Mouse (Mus musculus) heart, embryonic 12.5 days (tissue): ENCODE measurements around the gene A930009A15Rik. TPM values are rescaled to one million over a fixed set of nuclear protein-coding genes. Genes with fewer than 3 reads are reported as not detected.

Experiments
- ATAC-seq: fragments of 200-750 bp; cut with Nextera tagmentation; 2 replicates; pipeline ENCODE4 v1.8.0; 2017; ENCODE audit warnings: moderate TSS enrichment, moderate library complexity; ENCODE audit not compliant: insufficient number of reproducible peaks, low FRiP score
- H3K27ac ChIP-seq: fragments of 300-500 bp; sonication (generic); 2 replicates; pipeline ENCODE4 v1.5.1; 2016; ENCODE audit warnings: mild to moderate bottlenecking, moderate library complexity; ENCODE audit not compliant: poor library complexity, severe bottlenecking
- H3K27me3 ChIP-seq: fragments of 300-500 bp; sonication (generic); replicated peaks from 2 replicates; pipeline ENCODE4 v1.6.1; 2016; ENCODE audit warnings: mild to moderate bottlenecking, moderate library complexity
- H3K36me3 ChIP-seq: fragments of 300-500 bp; sonication (generic); 2 replicates; pipeline ENCODE4 v1.6.1; 2016; ENCODE audit warnings: mild to moderate bottlenecking, moderate library complexity
- H3K4me1 ChIP-seq: fragments of 300-500 bp; sonication (generic); replicated peaks from 2 replicates; pipeline ENCODE4 v1.6.1; 2016; ENCODE audit warnings: mild to moderate bottlenecking
- H3K4me2 ChIP-seq: fragments of 300-500 bp; sonication (generic); 2 replicates; pipeline ENCODE4 v1.6.1; 2016; ENCODE audit warnings: mild to moderate bottlenecking, moderate library complexity
- H3K4me3 ChIP-seq: fragments of 300-500 bp; sonication (generic); 2 replicates; pipeline ENCODE4 v1.5.1; 2016; ENCODE audit warnings: mild to moderate bottlenecking
- H3K9ac ChIP-seq: fragments of 300-500 bp; sonication (generic); 2 replicates; pipeline ENCODE4 v1.6.1; 2016; ENCODE audit warnings: mild to moderate bottlenecking, moderate library complexity
- H3K9me3 ChIP-seq: fragments of 300-500 bp; sonication (generic); replicated peaks from 2 replicates; pipeline ENCODE4 v1.6.1; 2016; ENCODE audit warnings: mild to moderate bottlenecking, moderate library complexity
- WGBS: fragments of 180-500 bp; shearing (Covaris S2); methylation state at CpG from one replicate; pipeline ENCODE4 v1.1.7; 2016; 5-methylcytosine and 5-hydroxymethylcytosine counted together
- polyA plus RNA-seq: library from polyadenylated mRNA; unstranded; fragments of >200 nt; fragmentation: Nextera tagmentation; extraction: Ambion mirVana; gene quantifications from 2 replicates; pipeline ENCODE4 v1.2.1, GENCODE M21; 2016

Gene A930009A15Rik
- polyA plus RNA-seq, 1 experiment from 2014 or later = not detected

DNA sequence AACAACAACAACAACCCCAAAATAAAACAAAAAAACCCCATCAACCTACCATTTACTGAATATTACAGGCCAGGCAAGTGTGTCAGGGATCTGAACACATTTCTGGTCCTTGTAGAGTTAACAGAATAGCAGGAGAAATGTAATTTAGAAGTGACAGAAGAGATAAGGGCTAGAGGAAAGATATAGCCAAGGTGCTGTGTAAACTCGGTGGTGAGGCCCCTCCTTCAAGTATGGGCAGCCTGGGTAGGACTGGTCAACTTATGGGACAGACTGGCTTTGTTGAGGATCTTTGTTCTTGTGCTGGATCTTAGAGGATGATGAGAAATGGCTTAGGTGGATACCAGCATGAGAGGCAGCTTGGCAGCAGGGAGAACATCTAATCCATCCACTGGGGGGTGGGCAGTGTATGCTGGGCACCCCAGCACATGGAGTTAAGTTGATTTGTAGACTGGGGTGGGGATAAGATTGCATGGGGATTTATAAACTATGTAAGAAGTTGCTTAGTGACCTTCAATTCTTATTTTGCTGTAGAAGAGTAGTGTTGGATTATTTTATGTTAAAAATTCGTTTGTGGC lies 14.5 kb upstream of the A930009A15Rik start:
- H3K27ac ChIP-seq = no peak overlapping the region
- H3K9me3 ChIP-seq = no peaks in the 10 kb centered on the region
- H3K27me3 ChIP-seq = no peaks in the 10 kb centered on the region
- 28% methylated on average over 2 of the region's 2 CpGs for WGBS
- H3K4me3 ChIP-seq = no peak overlapping the region
- H3K4me2 ChIP-seq = no peak overlapping the region
- no peaks in the 10 kb centered on the region for H3K36me3 ChIP-seq
- H3K4me1 ChIP-seq = no peaks in the 10 kb centered on the region
- ATAC-seq = no peak
- H3K9ac ChIP-seq = no peak overlapping the region

DNA sequence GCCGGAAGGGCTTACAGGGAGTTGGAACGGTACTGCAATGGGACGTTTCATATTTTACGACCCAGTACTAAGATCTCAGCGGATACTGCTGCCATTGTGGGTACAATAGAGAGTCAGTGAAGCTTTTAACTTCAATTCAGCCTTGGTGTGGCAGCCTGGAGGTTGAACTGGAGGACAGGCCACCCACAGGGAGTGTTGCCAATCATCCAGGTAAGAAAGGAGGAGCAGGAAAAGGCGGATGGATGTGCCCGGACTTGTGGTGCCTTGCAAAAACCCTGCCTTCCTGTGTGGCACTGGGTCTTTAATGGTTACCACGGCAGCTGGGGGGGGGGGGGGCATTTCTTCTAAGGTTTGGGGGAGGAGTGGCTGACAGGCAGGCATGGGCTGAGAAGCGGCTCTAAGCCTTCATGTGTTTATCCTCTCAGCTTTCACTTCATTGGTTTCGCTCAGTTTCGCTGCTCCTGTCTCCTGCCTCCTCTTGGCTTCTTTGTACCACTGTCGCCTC lies 13.0 kb upstream of the A930009A15Rik start:
- no peak for ATAC-seq
- Histone ChIP-seq H3K27ac (no peak overlapping the region), H3K4me3 (no peak overlapping the region), H3K9me3 (no peaks in the 10 kb centered on the region), H3K36me3 (no peaks in the 10 kb centered on the region), H3K27me3 (no peaks in the 10 kb centered on the region), H3K4me1 (no peaks in the 10 kb centered on the region), H3K9ac (no peak overlapping the region), H3K4me2 (no peak overlapping the region)
- 48% methylated on average over 12 of the region's 12 CpGs for WGBS

DNA sequence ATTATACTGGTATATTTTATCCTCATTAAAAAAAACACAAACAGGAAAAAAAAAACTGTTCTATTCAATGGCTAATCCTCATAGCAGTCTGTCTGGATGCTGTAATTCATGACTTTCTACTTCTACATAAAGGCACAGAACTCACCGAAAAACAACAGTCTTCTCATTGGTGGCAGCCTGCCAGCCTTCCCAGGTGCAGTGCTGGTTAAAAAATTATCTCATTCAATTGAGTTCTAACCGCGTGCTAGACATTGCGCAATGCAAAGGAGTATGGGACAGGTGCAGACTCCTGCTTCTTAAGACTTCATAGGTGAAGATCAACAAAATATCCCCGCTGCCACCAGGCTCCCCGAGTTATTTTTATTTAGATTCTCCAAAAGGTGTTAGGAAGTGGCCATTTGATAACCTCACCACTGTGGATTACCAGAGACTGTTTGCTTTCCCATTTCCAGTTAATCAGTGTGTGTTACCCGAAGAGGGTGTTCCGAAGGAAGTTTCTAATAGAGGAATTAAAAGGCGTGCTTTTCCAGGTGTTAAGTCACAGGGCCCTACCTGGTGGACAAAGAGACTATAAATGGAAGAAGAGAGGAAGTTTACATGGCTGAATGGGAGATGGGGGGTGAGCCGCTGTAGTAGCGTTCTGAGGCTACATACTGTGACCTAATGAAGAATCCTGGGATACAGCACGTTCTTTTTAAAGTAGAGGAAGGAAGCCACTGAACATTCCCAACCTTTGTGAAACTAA lies 8.5 kb upstream of the A930009A15Rik start:
- no peaks in the 10 kb centered on the region for H3K36me3 ChIP-seq
- ATAC-seq = no peak
- WGBS = 63% methylated on average over 12 of the region's 12 CpGs
- H3K27ac ChIP-seq = no peak overlapping the region
- no peaks in the 10 kb centered on the region for H3K4me1 ChIP-seq
- no peak overlapping the region for H3K4me3 ChIP-seq
- no peaks in the 10 kb centered on the region for H3K27me3 ChIP-seq
- H3K9me3 ChIP-seq = no peaks in the 10 kb centered on the region
- no peak overlapping the region for H3K9ac ChIP-seq
- no peak overlapping the region for H3K4me2 ChIP-seq

DNA sequence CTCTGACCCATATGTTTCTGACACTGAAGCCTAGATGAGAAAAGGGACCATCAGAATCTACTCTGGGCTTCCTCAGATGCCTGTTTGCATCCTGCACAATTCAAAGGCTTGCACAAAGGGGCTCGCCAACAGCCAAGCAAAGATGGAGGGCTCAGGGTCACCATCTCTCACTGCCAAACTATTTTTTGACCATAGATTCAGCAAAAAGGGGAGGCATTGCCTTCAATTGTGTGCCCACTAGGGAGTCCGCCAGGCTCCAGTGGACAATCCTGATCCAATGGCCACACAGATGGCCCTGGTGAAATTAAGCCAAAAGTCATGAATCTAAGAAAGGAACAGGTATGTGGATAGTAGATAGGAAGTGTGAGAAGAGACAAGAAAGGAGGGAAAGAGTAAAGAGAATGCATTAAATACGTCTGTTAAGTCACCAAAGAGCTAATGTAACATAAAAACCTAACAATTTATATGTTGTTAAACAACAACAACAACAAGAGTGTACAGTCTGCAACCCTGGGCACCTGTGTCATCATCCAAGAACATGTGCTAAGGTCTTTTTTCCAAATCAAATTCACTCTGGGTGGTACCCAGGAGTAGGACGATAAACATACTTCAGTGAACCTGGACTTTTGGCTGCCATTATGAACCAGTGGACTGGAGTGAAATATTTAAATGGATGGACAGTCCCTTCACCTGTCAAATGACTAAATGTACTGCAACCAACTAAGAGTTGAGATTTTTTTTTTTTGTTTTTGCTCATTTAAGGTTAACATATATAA lies 6.7 kb upstream of the A930009A15Rik start:
- no peak for ATAC-seq
- Histone ChIP-seq H3K27me3 (no peaks in the 10 kb centered on the region), H3K4me3 (no peak overlapping the region), H3K9ac (no peak overlapping the region), H3K9me3 (0 out of 2 replicates have a peak, but pooled peaks cover 2% of the 10 kb centered on the region), H3K4me2 (no peak overlapping the region), H3K36me3 (no peaks in the 10 kb centered on the region), H3K27ac (no peak overlapping the region), H3K4me1 (no peaks in the 10 kb centered on the region)
- 83% methylated on average over 4 of the region's 4 CpGs for WGBS

DNA sequence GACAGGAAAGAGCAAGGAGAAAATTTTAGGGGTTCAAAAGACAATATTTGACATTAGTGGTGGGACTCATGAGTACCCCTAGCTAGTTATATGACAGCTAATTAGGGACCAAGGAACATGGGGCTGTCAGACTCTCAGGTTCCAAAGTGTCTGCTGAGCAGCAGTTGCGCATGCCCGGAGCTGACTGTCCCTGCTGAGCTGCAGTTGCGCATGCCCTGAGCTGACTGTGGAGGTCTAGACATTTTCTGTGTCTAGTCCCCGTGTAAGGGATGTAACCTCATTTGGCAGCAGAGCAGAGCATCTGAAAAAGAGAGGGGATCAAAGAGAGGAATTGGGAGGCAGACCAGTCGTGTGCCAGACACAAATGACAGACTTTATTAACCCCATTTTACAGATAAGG lies 5.8 kb upstream of the A930009A15Rik start:
- no peak overlapping the region for H3K4me2 ChIP-seq
- H3K36me3 ChIP-seq = no peaks in the 10 kb centered on the region
- WGBS = 73% methylated on average over 5 of the region's 5 CpGs

DNA sequence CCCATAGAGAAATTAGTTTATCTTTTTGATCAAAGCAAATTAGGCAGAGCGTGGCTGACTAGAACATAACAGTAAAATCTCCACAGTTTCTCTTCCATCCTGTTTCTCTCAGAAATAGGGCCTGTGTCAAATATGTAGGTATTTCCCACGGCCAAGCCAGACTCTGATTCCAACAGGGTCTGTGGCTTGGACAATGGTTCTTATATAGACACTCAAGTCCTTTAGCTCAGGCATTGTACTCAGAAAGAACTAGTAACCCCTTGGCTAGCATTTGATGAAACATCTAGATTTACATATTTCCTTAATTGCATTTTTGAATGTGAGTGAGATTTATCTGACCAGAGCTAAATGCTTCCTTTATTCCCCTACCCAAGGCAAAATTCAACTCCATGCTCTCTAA lies 791 bp downstream of the A930009A15Rik start:
- 76% methylated on average over 2 of the region's 2 CpGs for WGBS
- no peaks in the 10 kb centered on the region for H3K4me1 ChIP-seq
- no peak for ATAC-seq
- no peak overlapping the region for H3K27ac ChIP-seq
- H3K4me3 ChIP-seq = no peak overlapping the region
- H3K27me3 ChIP-seq = no peaks in the 10 kb centered on the region
- no peaks in the 10 kb centered on the region for H3K36me3 ChIP-seq
- no peak overlapping the region for H3K9ac ChIP-seq
- H3K4me2 ChIP-seq = no peak overlapping the region
- H3K9me3 ChIP-seq = 0 out of 2 replicates have a peak, but pooled peaks cover 2% of the 10 kb centered on the region

More for the DNA sequence above, 5.8 kb upstream of the A930009A15Rik start:
- no peak overlapping the region for H3K4me3 ChIP-seq
- H3K4me1 ChIP-seq = no peaks in the 10 kb centered on the region
- no peaks in the 10 kb centered on the region for H3K27me3 ChIP-seq
- 0 out of 2 replicates have a peak, but pooled peaks cover 2% of the 10 kb centered on the region for H3K9me3 ChIP-seq
- no peak for ATAC-seq
- no peak overlapping the region for H3K27ac ChIP-seq
- H3K9ac ChIP-seq = no peak overlapping the region

DNA sequence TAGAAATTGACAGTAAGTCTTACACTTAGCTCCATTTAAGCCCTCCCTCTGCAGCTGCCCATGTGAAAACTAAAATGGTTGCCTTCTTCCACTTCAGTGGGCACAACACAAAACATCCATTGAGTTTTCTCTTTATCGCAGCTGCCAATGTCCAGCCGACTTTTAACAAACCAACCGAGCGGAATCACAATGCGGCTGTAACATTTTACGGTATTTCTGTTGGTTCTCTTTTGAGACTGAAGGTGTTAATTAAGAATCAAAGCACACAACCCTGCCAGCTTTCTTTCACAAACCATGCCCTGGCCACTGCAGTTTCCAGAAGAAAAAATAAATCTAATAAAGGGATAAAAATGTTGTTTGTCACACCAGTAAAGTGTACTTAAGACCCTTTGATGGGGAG lies 1.5 kb downstream of the A930009A15Rik start:
- H3K9ac ChIP-seq = no peak overlapping the region
- no peaks in the 10 kb centered on the region for H3K27me3 ChIP-seq
- no peaks in the 10 kb centered on the region for H3K36me3 ChIP-seq
- no peak overlapping the region for H3K4me2 ChIP-seq
- no peaks in the 10 kb centered on the region for H3K4me1 ChIP-seq
- no peak for ATAC-seq
- no peak overlapping the region for H3K4me3 ChIP-seq
- 0 out of 2 replicates have a peak, but pooled peaks cover 2% of the 10 kb centered on the region for H3K9me3 ChIP-seq
- H3K27ac ChIP-seq = no peak overlapping the region
- 80% methylated on average over 6 of the region's 6 CpGs for WGBS

DNA sequence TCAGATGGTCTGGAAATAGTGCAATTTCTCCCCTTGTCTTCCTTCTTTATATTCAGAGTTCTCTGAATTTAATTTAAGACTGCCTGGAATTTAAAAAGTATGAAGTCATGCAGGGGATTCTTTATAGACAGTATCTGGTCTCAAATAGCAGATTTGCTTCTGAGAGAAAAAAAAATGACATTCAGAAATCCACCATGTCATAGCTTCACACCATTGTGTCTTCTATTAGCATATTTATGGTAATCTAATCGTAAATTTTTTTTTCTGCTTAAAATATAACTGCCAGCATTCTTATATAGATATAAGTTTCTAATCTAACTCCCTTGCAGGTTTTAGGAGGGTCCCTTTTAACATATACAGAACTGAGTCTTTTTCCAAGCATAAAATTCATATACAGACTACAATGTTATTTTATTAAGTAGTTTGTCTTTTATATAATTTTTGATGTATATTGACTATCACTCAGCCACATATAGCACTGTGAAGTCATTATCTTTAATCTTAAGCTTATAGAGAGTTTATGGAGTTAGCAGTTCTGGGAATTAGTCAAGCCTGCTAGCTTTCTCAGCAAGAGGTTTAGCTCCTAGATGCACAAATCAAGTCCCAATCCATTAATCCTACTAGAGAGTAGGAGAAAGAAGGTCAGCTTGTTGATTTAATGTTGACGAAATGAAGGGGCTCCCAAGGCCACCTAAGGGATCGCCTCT lies 2.1 kb downstream of the A930009A15Rik start:
- Histone ChIP-seq H3K27me3 (no peaks in the 10 kb centered on the region), H3K9me3 (0 out of 2 replicates have a peak, but pooled peaks cover 2% of the 10 kb centered on the region), H3K4me3 (no peak overlapping the region), H3K9ac (no peak overlapping the region), H3K4me1 (no peaks in the 10 kb centered on the region), H3K36me3 (no peaks in the 10 kb centered on the region), H3K27ac (no peak overlapping the region), H3K4me2 (no peak overlapping the region)
- no peak for ATAC-seq
- WGBS = 50% methylated on average over 3 of the region's 3 CpGs

DNA sequence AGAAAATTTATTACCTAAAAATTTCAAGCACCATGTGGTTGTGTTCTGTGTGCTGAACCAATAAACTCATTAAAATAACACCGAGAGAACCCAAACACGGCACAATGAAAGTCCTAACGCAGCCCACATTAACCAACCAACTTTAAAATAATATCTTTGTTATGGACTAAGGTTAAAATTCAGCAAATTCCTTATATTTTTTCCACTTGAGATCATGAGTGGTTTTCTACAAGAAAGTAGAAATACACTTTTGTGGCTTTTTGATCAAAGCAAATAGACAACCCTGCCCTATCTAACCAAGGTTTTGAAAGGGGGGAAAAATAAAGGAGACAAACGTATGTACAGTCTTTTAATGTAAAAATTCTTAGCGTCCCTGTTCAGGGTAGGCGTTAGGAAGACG lies 9.3 kb downstream of the A930009A15Rik start:
- Histone ChIP-seq H3K27ac (no peak overlapping the region), H3K27me3 (peaks cover 5% of the 10 kb centered on the region), H3K9me3 (no peaks in the 10 kb centered on the region), H3K4me2 (no peak overlapping the region), H3K4me1 (0 out of 2 replicates have a peak, but pooled peaks cover 5% of the 10 kb centered on the region), H3K4me3 (no peak overlapping the region), H3K36me3 (no peaks in the 10 kb centered on the region), H3K9ac (no peak overlapping the region)
- no peak for ATAC-seq
- WGBS = 71% methylated on average over 7 of the region's 7 CpGs

DNA sequence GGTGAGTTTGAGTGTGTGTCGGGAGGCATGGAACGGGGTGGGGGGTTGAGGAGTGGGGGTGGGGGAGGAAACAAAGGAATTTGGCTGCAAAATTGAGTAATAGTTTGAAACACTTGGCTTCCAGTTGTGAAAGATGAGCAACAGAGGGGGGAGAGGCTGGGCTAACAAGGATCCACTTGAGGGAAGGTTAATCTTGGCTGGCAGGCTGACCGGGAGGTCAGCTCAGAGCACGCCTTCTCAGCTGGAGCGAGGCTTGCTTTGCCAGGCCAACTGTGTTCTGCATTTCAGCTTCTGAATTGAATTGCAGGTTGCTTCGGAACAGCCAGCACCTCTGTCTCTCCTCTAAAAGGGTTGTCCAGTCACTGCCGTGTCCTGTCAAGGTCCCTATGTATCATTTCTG lies 9.7 kb downstream of the A930009A15Rik start:
- Histone ChIP-seq H3K9me3 (no peaks in the 10 kb centered on the region), H3K36me3 (no peaks in the 10 kb centered on the region), H3K27ac (no peak overlapping the region), H3K27me3 (peaks cover 9% of the 10 kb centered on the region), H3K9ac (no peak overlapping the region), H3K4me2 (no peak overlapping the region), H3K4me1 (0 out of 2 replicates have a peak, but pooled peaks cover 5% of the 10 kb centered on the region), H3K4me3 (no peak overlapping the region)
- ATAC-seq = no peak
- WGBS = 38% methylated on average over 7 of the region's 7 CpGs
